Mouse (Mus musculus) hindbrain, embryonic 14.5 days (tissue): Measurements from ENCODE around the gene Rpl3. TPM values are rescaled to one million over a fixed set of nuclear protein-coding genes. Genes with fewer than 3 reads are reported as not detected.

ENCODE experiments used
- ATAC-seq: fragments of 200-750 bp; cut with Nextera tagmentation; 2 replicates; pipeline ENCODE4 v1.8.0; 2017; ENCODE audit warnings: moderate number of reproducible peaks, mild to moderate bottlenecking, moderate TSS enrichment, moderate library complexity; ENCODE audit not compliant: low FRiP score
- DNase-seq: peaks from one replicate; pipeline ENCODE4 v3.0.0-alpha.2; 2015; ENCODE audit warnings: low spot score
- H3K27ac ChIP-seq: fragments of 300-500 bp; sonication (generic); 2 replicates; pipeline ENCODE4 v1.5.1; 2014; ENCODE audit warnings: mild to moderate bottlenecking, moderate library complexity
- H3K27me3 ChIP-seq: fragments of 300-500 bp; sonication (generic); 2 replicates; pipeline ENCODE4 v1.6.1; 2014; ENCODE audit warnings: mild to moderate bottlenecking, low read length, mixed read lengths; ENCODE audit not compliant: control insufficient read depth, insufficient read depth
- H3K36me3 ChIP-seq: fragments of 300-500 bp; sonication (generic); replicated peaks from 2 replicates; pipeline ENCODE4 v1.6.1; 2014; ENCODE audit not compliant: control insufficient read depth, insufficient read depth
- H3K4me1 ChIP-seq: fragments of 300-500 bp; sonication (generic); replicated peaks from 2 replicates; pipeline ENCODE4 v1.6.1; 2014; ENCODE audit warnings: antibody characterized with exemption, low read length, mixed read lengths; ENCODE audit not compliant: control insufficient read depth, insufficient read depth
- H3K4me2 ChIP-seq: fragments of 300-500 bp; sonication (generic); replicated peaks from 2 replicates; pipeline ENCODE4 v1.6.1; 2014; ENCODE audit warnings: mild to moderate bottlenecking, moderate library complexity
- H3K4me3 ChIP-seq: fragments of 300-500 bp; sonication (generic); replicated peaks from 2 replicates; pipeline ENCODE4 v1.5.1; 2014; ENCODE audit warnings: mild to moderate bottlenecking, low read length
- H3K9ac ChIP-seq: fragments of 300-500 bp; sonication (generic); 2 replicates; pipeline ENCODE4 v1.6.1; 2014
- H3K9me3 ChIP-seq: fragments of 300-500 bp; sonication (generic); 2 replicates; pipeline ENCODE4 v1.6.1; 2016; ENCODE audit warnings: low read length; ENCODE audit not compliant: control insufficient read depth
- WGBS: fragments of 180-500 bp; shearing (Covaris S2); extraction: QIAGEN DNeasy Blood & Tissue Kit; methylation state at CpG from one replicate; pipeline ENCODE4 v1.1.7; 2014; 5-methylcytosine and 5-hydroxymethylcytosine counted together
- polyA plus RNA-seq: library from polyadenylated mRNA; unstranded; fragments of >200 nt; fragmentation: Nextera tagmentation; extraction: Ambion mirVana; gene quantifications from 2 replicates; pipeline ENCODE4 v1.2.1, GENCODE M21; 2014

Rpl3 gene
- 685 and 734 TPM in 2 replicates for polyA plus RNA-seq

- H3K4me2 ChIP-seq = peak within 1 kb of the TSS; percentile 66
- H3K27me3 ChIP-seq = no peaks in the 10 kb centered on the region; the same call in 1 of the 2 replicates
- H3K36me3 ChIP-seq = no peaks in the 10 kb centered on the region
- H3K9ac ChIP-seq = peak within 1 kb of the TSS; percentile 93
- H3K27ac ChIP-seq = peak within 1 kb of the TSS; percentile 57
- peak within 1 kb of the TSS; percentile 92 for H3K4me3 ChIP-seq
- peaks cover 9% of the 10 kb centered on the region; the same call in 1 of the 2 replicates for H3K4me1 ChIP-seq
- H3K9me3 ChIP-seq = no peaks in the 10 kb centered on the region
- WGBS = under 1% methylated on average over 81 of the region's 86 CpGs
- peak; percentile 87 for DNase-seq
- ATAC-seq = peak; percentile 63
Observed at GRCm38 (mm10) chr15:80091121-80091955, at the start of gene Rpl3, which contains the start of gene Syngr1. Rpl3 (minus strand) TSS chr15:80091868. Syngr1 (plus strand) TSS chr15:80091334.

- 96% methylated on average over 3 of the region's 3 CpGs for WGBS
- H3K4me2 ChIP-seq = no peak overlapping the region
- no peak for ATAC-seq
Observed at GRCm38 (mm10) chr15:80140878-80141277, 49.2 kb upstream of the Rpl3 start.

GRCm38 (mm10) chr15:80140302-80140701 lies 48.6 kb upstream of the Rpl3 start:
- Histone ChIP-seq H3K4me3 (no peak overlapping the region), H3K27ac (no peak overlapping the region), H3K9ac (no peak overlapping the region), H3K9me3 (no peaks in the 10 kb centered on the region), H3K4me2 (no peak overlapping the region), H3K27me3 (no peaks in the 10 kb centered on the region), H3K4me1 (peaks cover 6% of the 10 kb centered on the region; the same call in 1 of the 2 replicates), H3K36me3 (peaks cover 20% of the 10 kb centered on the region; the same call in 1 of the 2 replicates)
- DNase-seq (no peak), ATAC-seq (no peak)
- 90% methylated on average over 2 of the region's 2 CpGs for WGBS

More at GRCm38 (mm10) chr15:80140878-80141277, 49.2 kb upstream of the Rpl3 start:
- Histone ChIP-seq H3K9me3 (no peaks in the 10 kb centered on the region), H3K27ac (no peak overlapping the region), H3K9ac (no peak overlapping the region), H3K4me3 (no peak overlapping the region), H3K4me1 (peaks cover 6% of the 10 kb centered on the region; the same call in 1 of the 2 replicates), H3K36me3 (peaks cover 20% of the 10 kb centered on the region; the same call in 1 of the 2 replicates), H3K27me3 (no peaks in the 10 kb centered on the region)
- no peak for DNase-seq

- WGBS = 61% methylated on average over 17 of the region's 17 CpGs
- no peak overlapping the region for H3K27ac ChIP-seq
- H3K4me3 ChIP-seq = no peak overlapping the region
- no peaks in the 10 kb centered on the region for H3K9me3 ChIP-seq
- H3K9ac ChIP-seq = no peak overlapping the region
- H3K4me2 ChIP-seq = no peak overlapping the region
- H3K27me3 ChIP-seq = no peaks in the 10 kb centered on the region
- peaks cover 20% of the 10 kb centered on the region for H3K4me1 ChIP-seq
- ATAC-seq = no peak
- DNase-seq = no peak
- H3K36me3 ChIP-seq = peaks cover 6% of the 10 kb centered on the region; the same call in 1 of the 2 replicates
Observed at GRCm38 (mm10) chr15:80137945-80138791, 46.5 kb upstream of the Rpl3 start.

GRCm38 (mm10) chr15:80136645-80137044 lies 45.0 kb upstream of the Rpl3 start:
- Histone ChIP-seq H3K4me1 (peaks cover 20% of the 10 kb centered on the region), H3K27me3 (no peaks in the 10 kb centered on the region), H3K9me3 (no peaks in the 10 kb centered on the region), H3K27ac (no peak overlapping the region), H3K4me2 (no peak overlapping the region), H3K36me3 (peaks cover 6% of the 10 kb centered on the region; the same call in 1 of the 2 replicates), H3K9ac (no peak overlapping the region), H3K4me3 (no peak overlapping the region)
- ATAC-seq (no peak), DNase-seq (no peak)
- WGBS = 97% methylated on average over 3 of the region's 3 CpGs

GRCm38 (mm10) chr15:80135499-80135898 lies 43.8 kb upstream of the Rpl3 start:
- Histone ChIP-seq H3K4me3 (no peak overlapping the region), H3K4me2 (no peak overlapping the region), H3K36me3 (no peaks in the 10 kb centered on the region), H3K9me3 (no peaks in the 10 kb centered on the region), H3K9ac (no peak overlapping the region), H3K27me3 (no peaks in the 10 kb centered on the region), H3K4me1 (peaks cover 20% of the 10 kb centered on the region), H3K27ac (no peak overlapping the region)
- ATAC-seq = no peak
- 97% methylated on average over 2 of the region's 2 CpGs for WGBS
- no peak for DNase-seq

- Histone ChIP-seq H3K27ac (no peak overlapping the region), H3K9me3 (no peaks in the 10 kb centered on the region), H3K4me1 (peaks cover 20% of the 10 kb centered on the region), H3K4me2 (peak overlapping the region; percentile 83), H3K36me3 (no peaks in the 10 kb centered on the region), H3K4me3 (peak overlapping the region; percentile 69), H3K9ac (peak overlapping the region; percentile 83), H3K27me3 (no peaks in the 10 kb centered on the region)
- DNase-seq (no peak), ATAC-seq (no peak)
- WGBS = 48% methylated on average over 9 of the region's 9 CpGs
Observed at GRCm38 (mm10) chr15:80134450-80134847, 42.8 kb upstream of the Rpl3 start.

- Histone ChIP-seq H3K9ac (peak overlapping the region; percentile 83), H3K4me2 (peak overlapping the region; percentile 83), H3K27me3 (no peaks in the 10 kb centered on the region), H3K27ac (peak overlapping the region; percentile 99), H3K4me3 (peak overlapping the region; percentile 69), H3K36me3 (no peaks in the 10 kb centered on the region), H3K4me1 (peaks cover 20% of the 10 kb centered on the region), H3K9me3 (no peaks in the 10 kb centered on the region)
- DNase-seq = no peak
- WGBS = 10% methylated on average over 14 of the region's 14 CpGs
- peak; percentile 14; the same call in 1 of the 2 replicates for ATAC-seq
Observed at GRCm38 (mm10) chr15:80133682-80134449, 42.2 kb upstream of the Rpl3 start.
